Mouse (Mus musculus) lung, postnatal 36 days (tissue): Measurements from ENCODE around the gene Ebf1.

Experiments
- DNase-seq: peaks from one replicate; pipeline ENCODE4 v3.0.0; 2022; ENCODE audit warnings: mixed read lengths

Ebf1 gene

GRCm38 (mm10) chr11:44705811-44706210 is 88.7 kb downstream of the Ebf1 start:
- DNase-seq, result no peak

GRCm38 (mm10) chr11:44706386-44706785 is 89.3 kb downstream of the Ebf1 start:
- no peak for DNase-seq

DNA sequence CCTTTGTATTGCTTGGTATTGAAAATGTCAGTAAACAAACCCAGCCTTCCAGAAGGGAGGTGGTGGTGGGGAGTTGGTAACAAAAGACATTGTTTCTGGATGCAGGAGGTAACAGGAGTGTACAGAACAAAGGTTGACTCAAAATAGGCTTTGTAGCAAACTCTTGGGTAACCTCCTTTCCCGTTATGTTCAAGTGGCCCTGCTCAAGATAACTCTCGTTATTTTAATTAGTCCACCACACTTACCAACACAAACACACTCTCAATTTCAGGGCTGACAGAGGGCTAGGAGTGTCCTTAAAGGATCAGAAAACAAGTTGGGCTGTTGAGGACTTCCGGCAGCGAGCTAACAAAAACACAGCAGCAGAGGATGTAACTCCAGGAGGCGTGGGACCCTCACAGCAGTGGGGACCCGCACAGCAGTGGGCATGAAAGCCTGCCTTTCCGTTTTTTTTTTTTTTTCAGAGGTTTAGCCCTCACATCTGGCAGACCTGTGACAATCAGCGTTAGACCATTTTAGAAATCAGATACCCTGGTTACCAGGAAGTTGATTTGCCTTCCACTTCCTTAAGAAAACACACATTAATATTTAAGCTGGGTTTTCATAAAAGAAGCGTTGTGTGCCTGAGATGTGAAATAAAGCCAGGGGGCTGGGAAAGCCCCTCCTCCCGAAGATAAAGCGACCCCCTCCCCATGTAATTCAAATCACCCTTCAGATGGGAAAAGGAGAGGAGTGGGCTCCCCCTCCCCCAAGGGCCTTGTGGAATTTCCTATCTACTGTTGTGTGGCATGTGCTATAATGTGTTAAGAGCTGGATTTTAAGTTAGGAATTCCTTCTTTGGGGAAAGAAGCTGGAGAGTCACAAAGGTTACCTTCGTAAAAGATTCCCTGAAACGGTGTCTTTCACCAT is 90.5 kb downstream of the Ebf1 start:
- no peak for DNase-seq

- no peak for DNase-seq
Measured at GRCm38 (mm10) chr11:44708290-44708685, 91.2 kb downstream of the Ebf1 start.

- DNase-seq, result no peak
Measured at GRCm38 (mm10) chr11:44709073-44709618, 92.0 kb downstream of the Ebf1 start.

- no peak for DNase-seq
Measured at GRCm38 (mm10) chr11:44709869-44710460, 92.8 kb downstream of the Ebf1 start.

DNA sequence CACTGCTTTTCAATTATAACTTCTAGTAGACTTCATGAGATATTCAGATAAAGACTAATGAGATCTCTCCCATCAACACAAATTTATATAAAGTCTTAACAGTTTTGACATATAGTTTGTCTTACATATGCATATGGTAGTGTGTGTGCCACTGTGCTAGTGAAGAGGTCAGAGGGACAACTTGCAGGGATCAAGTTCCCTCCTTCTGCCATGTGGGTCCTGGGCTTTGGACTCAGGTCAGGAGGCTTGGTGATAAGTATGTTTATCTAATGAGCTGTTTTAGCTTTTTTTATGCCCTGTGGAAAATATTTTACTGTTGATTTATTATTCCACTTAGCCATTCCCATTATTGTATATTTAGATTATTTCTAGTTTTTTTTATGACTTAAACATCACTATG is 93.7 kb downstream of the Ebf1 start:
- DNase-seq, result no peak

GRCm38 (mm10) chr11:44714188-44714587 is 97.1 kb downstream of the Ebf1 start:
- DNase-seq, result no peak

GRCm38 (mm10) chr11:44715776-44716175 is 98.7 kb downstream of the Ebf1 start:
- peak; percentile 14 for DNase-seq

GRCm38 (mm10) chr11:44716928-44717327 is 99.8 kb downstream of the Ebf1 start:
- no peak for DNase-seq

GRCm38 (mm10) chr11:44717636-44718035 is 100.5 kb downstream of the Ebf1 start:
- DNase-seq, result no peak

- DNase-seq, result no peak
Measured at GRCm38 (mm10) chr11:44721976-44722375, 104.9 kb downstream of the Ebf1 start.

- DNase-seq, result no peak
Measured at GRCm38 (mm10) chr11:44723950-44724502, 106.9 kb downstream of the Ebf1 start.

DNA sequence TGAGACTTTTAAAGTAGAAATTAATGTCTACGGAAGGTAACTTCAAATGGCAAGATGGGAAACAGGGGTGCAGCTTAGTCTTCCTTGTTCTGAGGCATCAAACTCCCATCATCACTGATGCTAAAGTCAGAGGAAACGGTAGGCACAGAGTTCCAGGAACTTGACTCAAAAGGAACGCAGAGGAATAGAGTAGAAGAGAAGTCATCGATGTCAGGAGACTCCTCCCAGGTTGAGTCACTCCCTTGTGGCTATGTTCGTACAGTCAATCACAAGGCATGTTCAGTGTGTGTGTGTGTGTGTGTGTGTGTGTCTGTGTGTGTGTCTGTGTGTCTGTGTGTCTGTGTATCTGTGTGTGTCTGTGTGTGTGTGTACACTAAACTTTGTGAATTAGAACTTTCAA is 108.6 kb downstream of the Ebf1 start:
- no peak for DNase-seq

DNA sequence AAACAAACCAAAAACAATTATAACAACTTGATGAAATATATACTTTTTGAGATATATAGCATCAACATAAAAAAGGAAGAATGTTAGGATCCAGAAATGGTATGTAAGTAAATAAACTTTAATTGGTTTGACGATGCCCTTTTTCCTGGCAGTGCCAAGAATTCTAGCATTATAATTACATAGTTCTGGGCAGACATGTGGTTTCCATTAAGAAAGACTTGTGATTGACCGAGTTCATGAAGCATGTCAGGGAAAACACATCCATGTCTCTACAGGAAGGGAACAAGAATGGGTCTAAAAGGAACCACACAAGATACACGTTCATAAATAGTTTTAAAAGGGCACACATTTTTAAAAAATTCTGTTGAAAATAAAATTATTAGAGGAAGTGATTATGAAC is 110.3 kb downstream of the Ebf1 start:
- DNase-seq, result no peak

DNA sequence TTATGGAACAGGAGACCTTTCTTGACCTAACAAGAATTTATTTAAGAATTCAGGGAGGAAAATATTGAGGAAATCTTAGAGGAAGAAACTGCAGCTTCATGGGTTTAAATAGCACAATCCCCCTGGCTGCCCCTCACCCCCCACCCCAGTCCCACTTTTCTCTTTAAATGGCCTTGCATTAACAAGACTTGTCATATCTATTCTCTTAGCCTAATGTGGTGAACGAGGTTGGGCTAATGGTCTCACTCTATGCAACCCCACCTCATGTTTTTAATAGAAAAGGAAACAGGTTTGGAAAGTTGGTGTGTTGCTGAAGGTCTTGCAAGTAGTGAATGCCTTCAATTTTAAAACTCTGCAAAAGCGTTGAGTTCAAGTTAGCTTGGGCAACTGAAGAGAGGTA is 110.7 kb downstream of the Ebf1 start:
- no peak for DNase-seq

DNA sequence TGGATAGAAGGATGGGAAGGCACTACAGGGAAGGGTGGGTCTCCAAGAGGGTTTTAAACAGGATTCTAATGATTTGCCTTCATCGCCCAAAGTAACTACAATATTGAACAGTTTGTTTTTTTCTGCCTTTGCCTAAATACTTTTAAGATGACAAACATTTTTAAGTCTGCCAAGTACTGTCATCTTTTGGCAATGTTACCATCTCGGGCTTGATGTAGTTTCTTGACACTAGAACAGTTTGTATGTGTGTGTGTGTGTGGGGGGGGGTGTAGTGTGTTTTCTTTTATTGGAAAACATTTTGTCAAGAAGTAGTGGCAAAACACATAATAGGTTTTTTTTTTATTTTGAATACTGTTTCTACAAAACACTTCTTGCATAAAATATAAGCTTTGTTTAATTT is 111.2 kb downstream of the Ebf1 start:
- no peak for DNase-seq

DNA sequence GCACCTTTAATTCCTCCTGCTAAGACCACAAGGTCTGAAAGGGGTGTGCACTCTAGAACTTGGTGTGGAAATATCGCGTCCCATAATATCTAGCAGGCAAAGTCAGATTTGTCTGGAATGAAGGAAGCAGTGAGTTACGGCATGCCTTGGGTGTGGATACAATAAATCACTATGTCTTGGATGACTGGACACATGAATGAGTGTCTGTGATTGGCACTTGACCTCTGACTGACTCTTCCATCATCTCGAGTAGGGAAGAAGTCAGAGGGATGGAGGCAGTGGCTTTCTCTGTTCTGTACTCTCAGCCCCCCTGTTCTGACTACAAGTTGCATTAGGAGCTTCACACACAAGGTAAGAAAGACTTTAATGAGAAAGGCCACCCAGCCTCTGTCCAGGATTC is 112.8 kb downstream of the Ebf1 start:
- DNase-seq, result no peak

DNA sequence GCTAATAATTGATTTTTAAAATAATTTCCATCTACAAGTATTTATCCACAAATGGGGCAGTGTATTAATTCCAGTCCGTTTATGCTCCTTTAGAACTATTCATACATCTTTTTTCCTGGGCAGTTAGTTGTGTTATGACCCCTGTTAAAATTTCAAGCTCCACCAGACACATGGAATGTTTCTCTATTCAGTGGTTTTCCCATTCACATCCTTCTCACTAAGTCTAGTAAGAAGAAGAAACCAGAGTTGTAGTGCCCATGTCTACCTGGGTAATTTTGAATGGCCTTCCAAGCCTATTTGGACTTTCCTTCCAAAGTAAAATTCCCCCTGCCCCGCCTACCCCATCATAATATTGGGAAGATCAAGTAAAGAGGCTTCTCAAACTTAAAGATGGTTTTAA is 114.6 kb downstream of the Ebf1 start:
- DNase-seq, result no peak

DNA sequence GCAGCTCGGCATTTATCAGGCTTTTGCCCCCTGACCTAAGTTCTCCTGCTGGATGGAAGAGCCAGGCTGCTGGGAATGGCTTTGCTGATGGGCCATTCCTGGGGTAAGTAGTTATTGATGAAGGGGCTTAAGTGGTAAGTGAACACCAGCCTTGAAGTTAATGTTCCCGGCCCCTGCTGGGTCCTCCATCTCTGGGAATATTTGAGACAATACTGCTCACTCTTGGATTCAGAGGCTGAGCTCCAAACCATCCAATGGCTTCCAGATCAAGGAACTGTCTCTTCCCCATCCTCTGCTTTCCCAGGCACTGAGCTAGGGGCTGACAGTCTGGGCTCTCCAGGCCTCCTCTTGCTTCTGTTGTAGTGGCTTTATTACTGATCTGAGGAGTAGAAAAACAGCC is 116.2 kb downstream of the Ebf1 start:
- DNase-seq, result no peak

DNA sequence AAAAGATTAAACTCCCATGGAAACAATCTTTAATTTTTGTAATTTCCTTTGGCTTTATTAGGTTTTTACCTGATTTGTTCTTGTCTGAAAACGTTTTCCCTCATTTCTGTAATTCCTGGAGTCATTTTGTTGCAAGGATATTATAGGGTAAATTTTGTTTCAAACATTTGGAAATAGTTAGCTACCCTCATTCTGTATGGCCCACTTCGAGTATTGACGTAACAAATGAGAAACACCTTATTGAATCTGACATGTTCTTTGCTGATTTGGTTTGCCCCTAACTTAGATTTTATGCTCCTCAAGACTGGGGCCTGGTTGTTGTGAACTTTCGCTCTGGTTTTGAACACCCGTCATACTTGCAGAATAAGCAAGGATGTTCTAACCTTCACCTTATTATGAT is 120.9 kb downstream of the Ebf1 start:
- no peak for DNase-seq

- no peak for DNase-seq
Measured at GRCm38 (mm10) chr11:44738820-44739219, 121.7 kb downstream of the Ebf1 start.

- no peak for DNase-seq
Measured at GRCm38 (mm10) chr11:44740278-44741041, 123.3 kb downstream of the Ebf1 start.
